Mouse (Mus musculus): ENCODE results near the gene Sh2d3c. TPM values are rescaled to one million over a fixed set of nuclear protein-coding genes. Genes with fewer than 3 reads are reported as not detected.

The Sh2d3c gene
- total RNA-seq, 1 experiment = 1.8 TPM

GRCm38 (mm10) chr2:32694691-32695090, 26.2 kb upstream of the Sh2d3c start:
- H3K27ac ChIP-seq (ENCODE audit: insufficient read depth, low read depth, low read length, poor library complexity, severe bottlenecking) = no peak overlapping the region; the same call in 1 of the 2 replicates
- H3K9ac ChIP-seq (ENCODE audit: insufficient read depth, low read depth, low read length, poor library complexity, severe bottlenecking) = peak overlapping the region; percentile 63; the same call in 1 of the 2 replicates
- peaks cover 0 to 13% of the 10 kb centered on the region in 2 experiments; a peak in 2 of 4 replicates for H3K4me1 ChIP-seq (ENCODE audit: control insufficient read depth in 2 of 2, insufficient read depth in 2 of 2, low read length in 2 of 2, poor library complexity in 1 of 2)
- in situ Hi-C loops (cut with MboI; ENCODE audit: low sequenced_read_pairs in 2 of 2, unreplicated experiment in 2 of 2) = no loop called here
- H3K36me3 ChIP-seq (ENCODE audit: control insufficient read depth, insufficient read depth, low read length, poor library complexity, severe bottlenecking) = peaks cover 6% of the 10 kb centered on the region
- H3K4me3 ChIP-seq (ENCODE audit: insufficient read depth in 1 of 2, low read depth in 1 of 2, low read length in 2 of 2, poor library complexity in 1 of 2, severe bottlenecking in 1 of 2) = peak overlapping the region; percentile 43 to 64; a peak in 3 of 4 replicates
- TF ChIP-seq HCFC1 (IDR thresholded peaks at IDR 0.05; ENCODE audit: borderline replicate concordance, insufficient read depth, low read length) (no peak), CHD2 (IDR thresholded peaks at IDR 0.05; ENCODE audit: low read depth, low read length) (no peak), MAFK (IDR thresholded peaks at IDR 0.05; ENCODE audit: insufficient read depth, low read depth, low read length) (no peak), ZNF384 (IDR thresholded peaks at IDR 0.05; ENCODE audit: low read depth, low read length) (no peak), ZC3H11A (IDR thresholded peaks at IDR 0.05; ENCODE audit: borderline replicate concordance, low read depth, low read length) (no peak)
- no peaks in the 10 kb centered on the region for H3K9me3 ChIP-seq (ENCODE audit: control insufficient read depth, insufficient read depth, low read depth, low read length)
- DNase-seq (ENCODE audit: low read depth, low spot score) = no peak

GRCm38 (mm10) chr2:32699680-32700079, 21.2 kb upstream of the Sh2d3c start:
- Histone ChIP-seq H3K9me3 (ENCODE audit: control insufficient read depth, insufficient read depth, low read depth, low read length) (no peaks in the 10 kb centered on the region), H3K4me3 (ENCODE audit: insufficient read depth in 1 of 2, low read depth in 1 of 2, low read length in 2 of 2, poor library complexity in 1 of 2, severe bottlenecking in 1 of 2) (no peak overlapping the region), H3K4me1 (ENCODE audit: control insufficient read depth in 2 of 2, insufficient read depth in 2 of 2, low read length in 2 of 2, poor library complexity in 1 of 2) (peaks cover 4 to 21% of the 10 kb centered on the region in 2 experiments; a peak in 2 of 4 replicates), H3K9ac (ENCODE audit: insufficient read depth, low read depth, low read length, poor library complexity, severe bottlenecking) (no peak overlapping the region), H3K36me3 (ENCODE audit: control insufficient read depth, insufficient read depth, low read length, poor library complexity, severe bottlenecking) (peaks cover 10% of the 10 kb centered on the region; the same call in 1 of the 2 replicates), H3K27ac (ENCODE audit: insufficient read depth, low read depth, low read length, poor library complexity, severe bottlenecking) (no peak overlapping the region)
- TF ChIP-seq ZC3H11A (IDR thresholded peaks at IDR 0.05; ENCODE audit: borderline replicate concordance, low read depth, low read length) = no peak
- no peak for TF ChIP-seq HCFC1 (IDR thresholded peaks at IDR 0.05; ENCODE audit: borderline replicate concordance, insufficient read depth, low read length)
- TF ChIP-seq ZNF384 (IDR thresholded peaks at IDR 0.05; ENCODE audit: low read depth, low read length) = no peak
- TF ChIP-seq MAFK (IDR thresholded peaks at IDR 0.05; ENCODE audit: insufficient read depth, low read depth, low read length) = no peak
- no peak for TF ChIP-seq CHD2 (IDR thresholded peaks at IDR 0.05; ENCODE audit: low read depth, low read length)
- no peak for DNase-seq (ENCODE audit: low read depth, low spot score)
- in situ Hi-C loops (cut with MboI; ENCODE audit: low sequenced_read_pairs in 2 of 2, unreplicated experiment in 2 of 2) = no loop called here

DNA sequence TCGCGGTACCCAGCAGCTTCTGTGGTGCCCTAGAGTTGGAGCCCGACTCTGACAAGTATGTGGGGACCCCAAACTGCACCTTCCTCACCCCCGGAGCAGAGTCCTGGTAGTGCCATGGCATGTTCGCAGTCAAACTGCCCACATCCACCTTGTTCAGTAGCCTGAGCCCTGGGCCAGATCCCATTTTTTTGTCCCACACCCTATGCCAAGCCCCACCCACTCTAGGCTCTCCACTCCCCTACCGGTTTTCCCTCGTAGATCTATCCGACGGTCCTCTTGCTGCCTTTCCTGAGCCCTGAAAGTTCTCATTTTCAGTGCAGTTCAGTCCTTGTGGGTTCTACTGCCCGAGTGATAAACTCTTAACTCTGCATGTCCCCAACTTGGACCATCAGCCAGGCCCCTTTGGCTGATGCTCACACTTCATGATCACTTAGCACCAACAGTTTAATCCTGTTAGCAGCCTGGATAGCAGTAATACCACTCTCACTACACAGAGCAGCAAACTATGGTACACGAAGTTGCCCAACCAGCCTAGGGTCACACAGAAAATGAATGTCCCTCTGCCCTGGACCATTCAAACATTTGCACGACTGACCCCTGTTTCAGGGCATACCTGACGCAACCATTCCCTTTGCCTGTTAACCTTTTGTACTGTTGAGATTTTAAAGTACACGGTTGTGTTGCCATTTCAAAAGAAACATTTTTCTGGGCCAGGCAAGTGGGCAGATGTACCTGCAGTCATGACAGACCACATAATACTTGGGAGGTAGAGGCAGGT, 19.7 kb upstream of the Sh2d3c start:
- H3K9me3 ChIP-seq (ENCODE audit: control insufficient read depth, insufficient read depth, low read depth, low read length) = no peaks in the 10 kb centered on the region
- H3K27ac ChIP-seq (ENCODE audit: insufficient read depth, low read depth, low read length, poor library complexity, severe bottlenecking) = no peak overlapping the region
- H3K36me3 ChIP-seq (ENCODE audit: control insufficient read depth, insufficient read depth, low read length, poor library complexity, severe bottlenecking) = peaks cover 21% of the 10 kb centered on the region
- H3K4me3 ChIP-seq (ENCODE audit: insufficient read depth in 1 of 2, low read depth in 1 of 2, low read length in 2 of 2, poor library complexity in 1 of 2, severe bottlenecking in 1 of 2) = no peak overlapping the region
- peaks cover 4 to 21% of the 10 kb centered on the region in 2 experiments; a peak in 2 of 4 replicates for H3K4me1 ChIP-seq (ENCODE audit: control insufficient read depth in 2 of 2, insufficient read depth in 2 of 2, low read length in 2 of 2, poor library complexity in 1 of 2)
- TF ChIP-seq HCFC1 (IDR thresholded peaks at IDR 0.05; ENCODE audit: borderline replicate concordance, insufficient read depth, low read length) (no peak), CHD2 (IDR thresholded peaks at IDR 0.05; ENCODE audit: low read depth, low read length) (no peak), MAFK (IDR thresholded peaks at IDR 0.05; ENCODE audit: insufficient read depth, low read depth, low read length) (no peak), ZC3H11A (IDR thresholded peaks at IDR 0.05; ENCODE audit: borderline replicate concordance, low read depth, low read length) (no peak), ZNF384 (IDR thresholded peaks at IDR 0.05; ENCODE audit: low read depth, low read length) (no peak)
- in situ Hi-C loops (cut with MboI; ENCODE audit: low sequenced_read_pairs in 2 of 2, unreplicated experiment in 2 of 2) = no loop called here
- H3K9ac ChIP-seq (ENCODE audit: insufficient read depth, low read depth, low read length, poor library complexity, severe bottlenecking) = no peak overlapping the region
- DNase-seq (ENCODE audit: low read depth, low spot score) = no peak

DNA sequence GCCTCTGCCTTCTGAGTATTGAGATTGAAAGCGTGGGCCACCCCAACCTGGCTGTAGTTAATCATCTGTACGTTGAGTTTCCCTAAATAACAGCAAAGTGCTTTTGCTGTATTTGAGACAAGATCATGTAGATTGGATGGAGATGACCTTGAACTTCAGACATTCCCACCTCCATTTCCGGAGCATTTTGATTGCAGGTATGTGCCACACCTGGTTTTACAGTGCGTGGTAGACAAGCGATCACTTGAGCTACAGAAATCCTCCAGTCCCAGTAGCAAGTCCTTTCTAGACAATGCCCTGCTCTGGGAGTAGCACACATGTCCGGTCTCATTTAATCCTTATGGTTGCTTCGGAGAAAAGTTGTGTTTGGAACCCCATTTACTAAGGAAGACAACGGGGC, 17.8 kb upstream of the Sh2d3c start:
- Histone ChIP-seq H3K4me1 (ENCODE audit: control insufficient read depth in 2 of 2, insufficient read depth in 2 of 2, low read length in 2 of 2, poor library complexity in 1 of 2) (peaks cover 4 to 21% of the 10 kb centered on the region in 2 experiments; a peak in 2 of 4 replicates), H3K9me3 (ENCODE audit: control insufficient read depth, insufficient read depth, low read depth, low read length) (no peaks in the 10 kb centered on the region), H3K36me3 (ENCODE audit: control insufficient read depth, insufficient read depth, low read length, poor library complexity, severe bottlenecking) (peaks cover 38% of the 10 kb centered on the region), H3K9ac (ENCODE audit: insufficient read depth, low read depth, low read length, poor library complexity, severe bottlenecking) (no peak overlapping the region), H3K27ac (ENCODE audit: insufficient read depth, low read depth, low read length, poor library complexity, severe bottlenecking) (peak overlapping the region; percentile 37; the same call in 1 of the 2 replicates), H3K4me3 (ENCODE audit: insufficient read depth in 1 of 2, low read depth in 1 of 2, low read length in 2 of 2, poor library complexity in 1 of 2, severe bottlenecking in 1 of 2) (no peak overlapping the region)
- no peak for DNase-seq (ENCODE audit: low read depth, low spot score)
- in situ Hi-C loops (cut with MboI; ENCODE audit: low sequenced_read_pairs in 2 of 2, unreplicated experiment in 2 of 2) = no loop called here
- TF ChIP-seq MAFK (IDR thresholded peaks at IDR 0.05; ENCODE audit: insufficient read depth, low read depth, low read length) = no peak
- no peak for TF ChIP-seq HCFC1 (IDR thresholded peaks at IDR 0.05; ENCODE audit: borderline replicate concordance, insufficient read depth, low read length)
- TF ChIP-seq CHD2 (IDR thresholded peaks at IDR 0.05; ENCODE audit: low read depth, low read length) = no peak
- no peak for TF ChIP-seq ZNF384 (IDR thresholded peaks at IDR 0.05; ENCODE audit: low read depth, low read length)
- no peak for TF ChIP-seq ZC3H11A (IDR thresholded peaks at IDR 0.05; ENCODE audit: borderline replicate concordance, low read depth, low read length)

All from ES-E14 (cell line).